12 mouse cellular contexts compared by ENCODE assay signal in the genomic region with DNA sequence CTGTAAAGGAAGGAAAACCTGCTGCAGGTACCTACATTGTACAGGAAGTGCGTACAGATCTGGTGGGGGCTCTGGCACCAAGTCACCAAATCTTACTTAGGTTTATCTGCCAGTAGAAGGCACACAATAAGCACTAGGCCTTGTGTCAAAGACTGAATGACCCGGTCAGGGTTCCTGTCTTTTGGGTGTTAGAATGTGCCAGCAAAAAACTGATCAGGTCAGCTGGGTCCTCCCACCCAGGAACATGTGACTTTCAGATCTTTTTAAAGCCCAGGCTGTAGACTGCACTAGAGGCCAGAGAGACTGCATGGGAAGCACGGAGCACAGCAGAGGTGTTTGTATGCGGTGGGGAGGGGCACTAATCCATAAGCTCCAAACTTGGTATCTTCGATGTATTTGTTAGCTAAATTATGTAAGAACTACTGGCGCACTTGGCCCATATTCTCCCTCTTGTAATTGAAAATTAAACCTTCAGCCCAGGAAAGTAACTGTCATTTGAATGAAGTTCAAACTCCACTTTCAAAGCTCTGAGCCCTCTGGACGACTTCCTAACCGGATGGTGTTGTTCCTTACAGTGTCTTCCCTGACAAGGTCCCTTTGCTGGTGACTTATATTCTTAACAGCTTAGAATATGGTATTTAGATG.
"Had no signal": no experiment of that assay in that cellular context is flagged by ENCODE, and none has a peak within 500 bp of the region (broad histone marks: within the 10 kb centered on the region; RNA-seq: fewer than 3 reads in every experiment).

No protein-coding gene starts in this region.

- H3K27ac ChIP-seq: forebrain, embryonic 15.5 days; heart, embryonic 10.5 days; hindbrain, embryonic 13.5 days; hindbrain, embryonic 15.5 days; hindbrain, postnatal 0 days; kidney, postnatal 0 days; limb, embryonic 13.5 days; limb, embryonic 15.5 days; liver, embryonic 12.5 days; liver, embryonic 14.5 days had no signal

- H3K9ac ChIP-seq: forebrain, embryonic 15.5 days; heart, embryonic 12.5 days; hindbrain, embryonic 13.5 days; hindbrain, embryonic 15.5 days; limb, embryonic 13.5 days; limb, embryonic 15.5 days; liver, embryonic 12.5 days; liver, embryonic 14.5 days had no signal

- H3K4me2 ChIP-seq: heart, embryonic 12.5 days; hindbrain, embryonic 13.5 days; limb, embryonic 15.5 days; liver, embryonic 12.5 days had no signal

- H3K36me3 ChIP-seq: forebrain, embryonic 15.5 days; heart, embryonic 10.5 days; heart, embryonic 12.5 days; hindbrain, embryonic 13.5 days; hindbrain, embryonic 15.5 days; limb, embryonic 13.5 days; limb, embryonic 15.5 days; liver, embryonic 12.5 days had no signal

- H3K27me3 ChIP-seq: forebrain, embryonic 15.5 days; hindbrain, embryonic 13.5 days; hindbrain, embryonic 15.5 days; limb, embryonic 13.5 days; limb, embryonic 15.5 days; liver, embryonic 12.5 days had no signal

- H3K4me3 ChIP-seq: forebrain, embryonic 15.5 days; heart, embryonic 10.5 days; heart, embryonic 12.5 days; hindbrain, embryonic 13.5 days; hindbrain, embryonic 15.5 days; limb, embryonic 13.5 days; limb, embryonic 15.5 days; liver, embryonic 12.5 days had no signal

- ATAC-seq: intestine, embryonic 16.5 days; liver, embryonic 12.5 days had no signal

- H3K4me1 ChIP-seq: heart, embryonic 10.5 days; heart, embryonic 12.5 days; limb, embryonic 13.5 days; liver, embryonic 12.5 days had no signal

- H3K9me3 ChIP-seq: forebrain, embryonic 15.5 days; heart, embryonic 10.5 days; heart, embryonic 12.5 days; hindbrain, embryonic 13.5 days; hindbrain, embryonic 15.5 days; limb, embryonic 13.5 days; limb, embryonic 15.5 days; liver, embryonic 12.5 days had no signal
